Mouse (Mus musculus) liver, embryonic 14.5 days (tissue): ENCODE measurements around the gene Bicral. TPM values are rescaled to one million over a fixed set of nuclear protein-coding genes. Genes with fewer than 3 reads are reported as not detected.

Experiments
- ATAC-seq: fragments of 200-750 bp; cut with Nextera tagmentation; 2 replicates; pipeline ENCODE4 v1.8.0; 2017; ENCODE audit warnings: moderate number of reproducible peaks, mild to moderate bottlenecking, moderate library complexity; ENCODE audit not compliant: insufficient read depth
- DNase-seq, 3 experiments: peaks; one replicate each; pipeline ENCODE4 v3.0.0-alpha.2; 2012 to 2013; ENCODE audit warnings: low read depth in 3 of 3, low spot score in 3 of 3
- H3K27ac ChIP-seq: fragments of 300-500 bp; sonication (generic); 2 replicates; pipeline ENCODE4 v1.5.1; 2014; ENCODE audit warnings: moderate library complexity, mild to moderate bottlenecking, control low read depth, inconsistent platforms
- H3K27me3 ChIP-seq: fragments of 300-500 bp; sonication (generic); 2 replicates; pipeline ENCODE4 v1.6.1; 2014; ENCODE audit warnings: mild to moderate bottlenecking, low read length, moderate library complexity; ENCODE audit not compliant: control insufficient read depth, insufficient read depth
- H3K36me3 ChIP-seq: fragments of 300-500 bp; sonication (generic); replicated peaks from 2 replicates; pipeline ENCODE4 v1.6.1; 2014; ENCODE audit warnings: low read depth; ENCODE audit not compliant: control insufficient read depth, insufficient read depth
- H3K4me1 ChIP-seq, 2 experiments: fragments of 200-500 bp in 1 of 2; fragments of 300-500 bp in 1 of 2; sonication (generic) in 1 of 2; replicated peaks; 2 replicates each; pipeline ENCODE4 v1.6.1; 2012 to 2014; ENCODE audit warnings: antibody characterized with exemption in 1 of 2, inconsistent platforms in 1 of 2, low read length in 1 of 2; ENCODE audit not compliant: control insufficient read depth in 2 of 2, insufficient read depth in 2 of 2
- H3K4me2 ChIP-seq: fragments of 300-500 bp; sonication (generic); 2 replicates; pipeline ENCODE4 v1.6.1; 2014; ENCODE audit warnings: low read depth, mild to moderate bottlenecking, control low read depth, moderate library complexity
- H3K4me3 ChIP-seq, 2 experiments: fragments of 200-500 bp in 1 of 2; fragments of 300-500 bp in 1 of 2; sonication (generic) in 1 of 2; 2 replicates each; pipeline ENCODE4 v1.5.1; 2012 to 2014; ENCODE audit warnings: low read depth in 2 of 2, low read length in 2 of 2, mild to moderate bottlenecking in 2 of 2, control low read depth in 1 of 2, inconsistent platforms in 1 of 2, moderate library complexity in 1 of 2; ENCODE audit not compliant: insufficient read depth in 1 of 2
- H3K9ac ChIP-seq: fragments of 300-500 bp; sonication (generic); replicated peaks from 2 replicates; pipeline ENCODE4 v1.6.1; 2014; ENCODE audit warnings: mild to moderate bottlenecking, control low read depth, moderate library complexity
- H3K9me3 ChIP-seq: fragments of 300-500 bp; sonication (generic); 2 replicates; pipeline ENCODE4 v1.6.1; 2016; ENCODE audit warnings: low read length, mixed read lengths; ENCODE audit not compliant: control insufficient read depth
- CTCF ChIP-seq: IDR thresholded peaks from 2 replicates; pipeline ENCODE4 v1.5.1; 2016; ENCODE audit warnings: antibody characterized with exemption, low read depth, control low read depth
- EP300 ChIP-seq: IDR thresholded peaks from 2 replicates; pipeline ENCODE4 v1.6.1; 2016; ENCODE audit warnings: antibody characterized with exemption, low read depth
- WGBS: fragments of 180-500 bp; shearing (Covaris S2); extraction: QIAGEN DNeasy Blood & Tissue Kit; methylation state at CpG from one replicate; pipeline ENCODE4 v1.1.7; 2014; ENCODE audit not compliant: insufficient replicate concordance; 5-methylcytosine and 5-hydroxymethylcytosine counted together
- polyA plus RNA-seq, 2 experiments: library from polyadenylated mRNA; depleted of rRNA in 1 of 2; stranded (reverse) in 1 of 2; unstranded in 1 of 2; fragments of >200 nt; fragmentation: Nextera tagmentation in 1 of 2; extraction: Ambion mirVana in 1 of 2; gene quantifications; 2 replicates each; pipeline versions ENCODE4 v1.2.1 to v1.2.3; 2012 to 2014

Bicral gene
- polyA plus RNA-seq, 2 experiments = 3.0 to 3.4 TPM

DNA sequence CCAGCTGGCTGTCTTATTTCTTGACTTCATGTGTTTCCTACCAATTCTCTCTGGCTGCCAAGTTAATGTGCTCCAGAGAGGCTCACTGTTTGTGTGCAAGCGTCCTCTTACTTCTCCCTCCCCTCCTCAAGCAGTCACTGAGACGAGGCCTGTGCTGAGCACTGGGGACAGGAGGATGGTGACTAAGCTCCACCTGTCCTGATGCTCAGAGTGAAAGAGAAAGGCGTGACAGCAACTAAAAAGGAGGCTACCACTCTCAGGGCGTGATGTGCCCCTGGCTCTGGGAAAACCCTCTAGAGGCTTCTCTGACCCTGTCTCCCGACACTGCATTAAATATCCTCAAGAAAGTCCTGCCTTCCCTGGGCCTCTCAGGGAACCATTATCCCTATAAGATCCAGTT lies 109.0 kb downstream of the Bicral start:
- no peak for DNase-seq
- H3K4me1 ChIP-seq = peaks cover 9 to 12% of the 10 kb centered on the region in 2 experiments
- H3K9ac ChIP-seq = no peak overlapping the region
- H3K27me3 ChIP-seq = no peaks in the 10 kb centered on the region
- H3K27ac ChIP-seq = no peak overlapping the region
- 76% methylated on average over 5 of the region's 5 CpGs for WGBS
- H3K9me3 ChIP-seq = no peaks in the 10 kb centered on the region
- H3K36me3 ChIP-seq = peaks cover 4% of the 10 kb centered on the region
- no peak overlapping the region for H3K4me2 ChIP-seq
- H3K4me3 ChIP-seq = no peak overlapping the region
- TF ChIP-seq CTCF = no peak
- no peak for TF ChIP-seq EP300
- no peak for ATAC-seq

Other genes with a start within 250 kb of the Bicral start
- gene Ptk7, start 229.0 kb downstream of the Bicral start, polyA plus RNA-seq (2012; rRNA removed) = 3.6 and 3.7 TPM in 2 replicates
- gene Ptk7, start 229.0 kb downstream of the Bicral start, polyA plus RNA-seq (2014; fragmentation: Nextera tagmentation; extraction: Ambion mirVana) = 3.0 and 3.4 TPM in 2 replicates
- 3.4 and 3.5 TPM in 2 replicates for gene Klc4, start 212.5 kb downstream of the Bicral start, polyA plus RNA-seq (2012; rRNA removed)
- 5.2 and 5.5 TPM in 2 replicates for gene Klc4, start 212.5 kb downstream of the Bicral start, polyA plus RNA-seq (2014; fragmentation: Nextera tagmentation; extraction: Ambion mirVana)
- gene Mrpl2, start 212.3 kb downstream of the Bicral start, polyA plus RNA-seq (2012; rRNA removed) = 36.1 and 46.6 TPM in 2 replicates
- gene Mrpl2, start 212.3 kb downstream of the Bicral start, polyA plus RNA-seq (2014; fragmentation: Nextera tagmentation; extraction: Ambion mirVana) = 84.6 and 91.0 TPM in 2 replicates
- 11.3 and 14.9 TPM in 2 replicates for gene Cul7, start 208.1 kb downstream of the Bicral start, polyA plus RNA-seq (2012; rRNA removed)
- gene Cul7, start 208.1 kb downstream of the Bicral start, polyA plus RNA-seq (2014; fragmentation: Nextera tagmentation; extraction: Ambion mirVana) = 7.1 and 8.3 TPM in 2 replicates
- gene Rrp36, start 184.1 kb downstream of the Bicral start, polyA plus RNA-seq (2012; rRNA removed) = 16.4 and 20.3 TPM in 2 replicates
- 11.4 and 14.0 TPM in 2 replicates for gene Rrp36, start 184.1 kb downstream of the Bicral start, polyA plus RNA-seq (2014; fragmentation: Nextera tagmentation; extraction: Ambion mirVana)
- 27.3 and 34.4 TPM in 2 replicates for gene Mea1, start 179.7 kb downstream of the Bicral start, polyA plus RNA-seq (2012; rRNA removed)
- gene Mea1, start 179.7 kb downstream of the Bicral start, polyA plus RNA-seq (2014; fragmentation: Nextera tagmentation; extraction: Ambion mirVana) = 61.7 and 62.4 TPM in 2 replicates
- gene Klhdc3, start 177.6 kb downstream of the Bicral start, polyA plus RNA-seq (2012; rRNA removed) = 40.2 and 41.5 TPM in 2 replicates
- 46.3 and 49.4 TPM in 2 replicates for gene Klhdc3, start 177.6 kb downstream of the Bicral start, polyA plus RNA-seq (2014; fragmentation: Nextera tagmentation; extraction: Ambion mirVana)
- 21.3 and 24.1 TPM in 2 replicates for gene Ppp2r5d, start 153.4 kb downstream of the Bicral start, polyA plus RNA-seq (2012; rRNA removed)
- gene Ppp2r5d, start 153.4 kb downstream of the Bicral start, polyA plus RNA-seq (2014; fragmentation: Nextera tagmentation; extraction: Ambion mirVana) = 23.6 and 24.4 TPM in 2 replicates
- gene Pex6, start 147.0 kb downstream of the Bicral start, polyA plus RNA-seq (2012; rRNA removed) = 9.3 and 9.6 TPM in 2 replicates
- 5.3 and 7.1 TPM in 2 replicates for gene Pex6, start 147.0 kb downstream of the Bicral start, polyA plus RNA-seq (2014; fragmentation: Nextera tagmentation; extraction: Ambion mirVana)
- 15.7 and 18.3 TPM in 2 replicates for gene Gnmt, start 129.3 kb downstream of the Bicral start, polyA plus RNA-seq (2012; rRNA removed)
- gene Gnmt, start 129.3 kb downstream of the Bicral start, polyA plus RNA-seq (2014; fragmentation: Nextera tagmentation; extraction: Ambion mirVana) = 30.8 and 31.2 TPM in 2 replicates
- gene Cnpy3, start 106.3 kb downstream of the Bicral start, polyA plus RNA-seq (2012; rRNA removed) = 15.0 and 18.0 TPM in 2 replicates
- 17.7 and 20.7 TPM in 2 replicates for gene Cnpy3, start 106.3 kb downstream of the Bicral start, polyA plus RNA-seq (2014; fragmentation: Nextera tagmentation; extraction: Ambion mirVana)
- gene Ptcra, start 94.8 kb downstream of the Bicral start, polyA plus RNA-seq (2012; rRNA removed) = 0.04 TPM in 2 replicates
- 0.10 and 0.18 TPM in 2 replicates for gene Ptcra, start 94.8 kb downstream of the Bicral start, polyA plus RNA-seq (2014; fragmentation: Nextera tagmentation; extraction: Ambion mirVana)
- 36.7 and 37.2 TPM in 2 replicates for gene 2310039H08Rik, start 85.8 kb downstream of the Bicral start, polyA plus RNA-seq (2012; rRNA removed)
- gene 2310039H08Rik, start 85.8 kb downstream of the Bicral start, polyA plus RNA-seq (2014; fragmentation: Nextera tagmentation; extraction: Ambion mirVana) = 62.7 and 63.3 TPM in 2 replicates
- gene Rpl7l1, start 75.8 kb downstream of the Bicral start, polyA plus RNA-seq (2012; rRNA removed) = 23.2 and 38.0 TPM in 2 replicates
- gene Rpl7l1, start 75.8 kb downstream of the Bicral start, polyA plus RNA-seq (2014; fragmentation: Nextera tagmentation; extraction: Ambion mirVana) = 65.5 and 75.3 TPM in 2 replicates
- gene Tbcc, start 32.2 kb upstream of the Bicral start, polyA plus RNA-seq (2012; rRNA removed) = 9.3 and 9.4 TPM in 2 replicates
- gene Tbcc, start 32.2 kb upstream of the Bicral start, polyA plus RNA-seq (2014; fragmentation: Nextera tagmentation; extraction: Ambion mirVana) = 21.8 and 23.1 TPM in 2 replicates
- gene Prph2, start 52.0 kb upstream of the Bicral start, polyA plus RNA-seq (2012; rRNA removed) = not detected in 2 replicates
- gene Prph2, start 52.0 kb upstream of the Bicral start, polyA plus RNA-seq (2014; fragmentation: Nextera tagmentation; extraction: Ambion mirVana) = not detected in 2 replicates
- 7.2 and 9.7 TPM in 2 replicates for gene Ubr2, start 152.1 kb upstream of the Bicral start, polyA plus RNA-seq (2012; rRNA removed)
- 7.3 and 9.5 TPM in 2 replicates for gene Ubr2, start 152.1 kb upstream of the Bicral start, polyA plus RNA-seq (2014; fragmentation: Nextera tagmentation; extraction: Ambion mirVana)